Mouse (Mus musculus): Measurements from ENCODE around the gene Svs6. TPM values are rescaled to one million over a fixed set of nuclear protein-coding genes. Genes with fewer than 3 reads are reported as not detected.
"Not testable (repeated sequence)": the region's sequence is repeated elsewhere in the genome, so short reads cannot be mapped to it uniquely, and the experiment has no call there.

Gene Svs6
- not detected in 2 replicates for polyA plus RNA-seq (2012; rRNA removed)

DNA sequence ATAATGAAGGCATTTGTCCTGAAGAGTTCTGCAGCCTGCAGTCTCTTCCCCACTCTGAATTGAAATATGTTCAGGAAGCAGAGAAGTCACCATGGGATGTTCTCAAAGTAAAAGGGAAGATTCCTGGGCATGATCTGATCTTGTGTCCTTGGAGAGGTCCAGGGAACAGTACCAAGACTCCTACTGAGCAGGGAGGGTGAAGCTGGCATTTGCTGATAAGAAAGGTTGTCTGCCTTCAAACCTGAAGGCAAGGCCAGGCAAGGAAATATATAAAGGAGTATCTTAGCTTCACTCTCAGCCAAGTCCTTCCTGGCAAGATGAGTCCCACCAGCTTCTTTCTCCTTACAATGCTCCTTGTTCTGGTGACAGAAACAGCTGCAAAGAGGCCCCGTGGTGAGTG lies at the start of gene Svs6:
Svs6 (plus strand) TSS at position 301 of the 400 bp plus-strand sequence.
- not testable (repeated sequence) for H3K27me3 ChIP-seq (ENCODE audit: control insufficient read depth, insufficient read depth, low read length); H3K27ac ChIP-seq (ENCODE audit: insufficient read depth, low read depth, low read length); H3K36me3 ChIP-seq (ENCODE audit: control insufficient read depth, insufficient read depth, low read length); H3K4me1 ChIP-seq (ENCODE audit: control insufficient read depth, insufficient read depth, insufficient read length, low read length); H3K4me3 ChIP-seq (ENCODE audit: low read depth, low read length)
- 78% methylated on average over 1 of the region's 1 CpGs for WGBS

DNA sequence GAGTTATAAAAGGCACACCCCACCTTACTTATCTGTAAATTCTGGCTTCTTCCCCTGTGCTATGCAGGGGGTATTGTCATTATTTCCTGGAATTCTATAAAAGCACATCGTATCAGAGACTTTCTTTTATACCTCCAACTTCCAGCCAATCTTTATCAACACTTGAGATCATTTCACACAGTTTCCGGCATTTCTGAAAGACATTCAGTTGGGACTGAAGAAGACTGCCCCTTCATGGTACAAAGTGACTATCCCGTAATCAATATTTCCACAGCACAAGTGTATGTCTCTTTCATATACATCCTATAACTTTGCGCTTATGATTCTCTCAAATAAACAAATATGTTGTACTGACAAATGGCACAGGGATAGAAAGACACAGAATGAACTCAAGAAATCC lies 38.2 kb upstream of the Svs6 start, which contains the start of gene Svs4:
Svs4 (minus strand) TSS at position 101 of the 400 bp plus-strand sequence.
- no peak within 1 kb of the TSS for H3K4me3 ChIP-seq (ENCODE audit: low read depth, low read length)
- TF ChIP-seq POLR2A (IDR thresholded peaks at IDR 0.05; ENCODE audit: low read depth, low read length): no peak
- TF ChIP-seq CTCF (IDR thresholded peaks at IDR 0.05; ENCODE audit: extremely low read depth, insufficient read length, insufficient replicate concordance, low read depth, low read length): no peak

DNA sequence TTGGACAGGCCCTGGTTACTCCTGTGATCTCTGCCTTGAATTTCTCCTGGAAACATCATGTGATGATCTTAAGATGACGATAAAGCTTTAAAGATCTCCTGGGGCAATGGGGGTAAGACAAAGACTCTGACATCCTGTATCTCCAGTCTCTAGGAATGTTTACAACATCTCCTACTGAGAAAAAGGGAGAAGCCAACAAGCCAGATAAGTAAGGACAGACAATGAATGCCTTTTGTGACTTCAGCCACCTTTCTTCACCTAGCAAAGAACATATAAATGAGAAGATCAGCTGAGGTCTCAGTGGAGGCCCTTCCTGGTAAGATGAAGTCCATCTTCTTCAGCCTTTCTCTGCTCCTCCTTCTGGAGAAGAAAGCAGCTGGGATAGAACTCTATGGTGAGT lies 27.6 kb upstream of the Svs6 start, which contains the start of gene Svs3a:
Svs3a (plus strand) TSS at position 301 of the 400 bp plus-strand sequence.
- WGBS: 55% methylated on average over 1 of the region's 1 CpGs

More for the DNA sequence above, 38.2 kb upstream of the Svs6 start, which contains the start of gene Svs4:
- Histone ChIP-seq H3K4me1 (ENCODE audit: control insufficient read depth, insufficient read depth, insufficient read length, low read length) (no peaks in the 10 kb centered on the region), H3K27ac (ENCODE audit: insufficient read depth, low read depth, low read length) (no peak within 1 kb of the TSS), H3K27me3 (ENCODE audit: control insufficient read depth, insufficient read depth, low read length) (no peaks in the 10 kb centered on the region), H3K36me3 (ENCODE audit: control insufficient read depth, insufficient read depth, low read length) (no peaks in the 10 kb centered on the region)
- WGBS: 90% methylated on average over 4 of the region's 4 CpGs

DNA sequence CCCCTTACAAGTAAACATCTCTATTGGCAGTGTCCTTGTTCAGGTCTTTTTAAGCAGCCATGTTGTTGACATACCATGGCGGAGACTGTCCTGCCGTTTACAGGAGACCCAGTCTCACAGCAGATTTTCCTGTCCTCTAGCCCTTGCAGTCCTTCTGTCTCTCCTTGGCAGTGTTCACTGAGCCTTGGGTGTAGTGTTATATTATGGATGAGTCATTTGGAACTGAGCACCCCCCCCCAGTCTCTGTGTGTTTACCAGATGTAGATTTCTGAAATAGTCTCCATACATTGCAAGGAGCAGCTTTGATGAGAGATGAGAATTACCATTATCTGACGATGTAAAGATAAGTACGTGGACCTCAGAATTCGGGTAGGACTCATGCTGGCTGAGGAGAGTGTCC lies 4.0 kb upstream of the Svs6 start:
- no peaks in the 10 kb centered on the region for H3K4me1 ChIP-seq (ENCODE audit: control insufficient read depth, insufficient read depth, insufficient read length, low read length)
- no peaks in the 10 kb centered on the region for H3K36me3 ChIP-seq (ENCODE audit: control insufficient read depth, insufficient read depth, low read length)
- WGBS: 74% methylated on average over 5 of the region's 5 CpGs
- no peaks in the 10 kb centered on the region for H3K27me3 ChIP-seq (ENCODE audit: control insufficient read depth, insufficient read depth, low read length)
- no peak overlapping the region for H3K4me3 ChIP-seq (ENCODE audit: low read depth, low read length)
- no peak for TF ChIP-seq POLR2A (IDR thresholded peaks at IDR 0.05; ENCODE audit: low read depth, low read length)
- TF ChIP-seq CTCF (IDR thresholded peaks at IDR 0.05; ENCODE audit: extremely low read depth, insufficient read length, insufficient replicate concordance, low read depth, low read length): no peak
- H3K27ac ChIP-seq (ENCODE audit: insufficient read depth, low read depth, low read length): no peak overlapping the region

More for the DNA sequence above, 27.6 kb upstream of the Svs6 start, which contains the start of gene Svs3a:
- H3K36me3 ChIP-seq (ENCODE audit: control insufficient read depth, insufficient read depth, low read length); H3K27ac ChIP-seq (ENCODE audit: insufficient read depth, low read depth, low read length); H3K4me1 ChIP-seq (ENCODE audit: control insufficient read depth, insufficient read depth, insufficient read length, low read length); H3K27me3 ChIP-seq (ENCODE audit: control insufficient read depth, insufficient read depth, low read length); H3K4me3 ChIP-seq (ENCODE audit: low read depth, low read length): not testable (repeated sequence)

DNA sequence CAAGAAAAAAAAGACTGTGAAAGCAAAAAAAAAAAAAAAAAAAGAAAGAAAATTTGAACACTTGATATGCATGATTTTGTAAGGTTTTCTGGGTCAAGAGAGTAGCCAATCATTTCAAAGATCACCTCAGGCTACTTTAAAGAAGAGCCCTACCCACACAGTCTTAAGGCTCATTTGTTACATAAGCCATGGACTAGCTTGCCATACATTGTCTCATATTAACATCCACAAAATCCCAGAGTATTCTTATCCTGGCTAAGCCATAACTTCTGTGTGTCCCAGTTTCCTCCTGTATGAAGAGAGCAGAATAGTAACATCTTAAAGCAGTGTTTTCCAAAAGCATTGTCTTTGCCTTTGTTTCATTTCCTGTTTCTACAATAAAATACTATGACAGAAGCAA lies 1.1 kb upstream of the Svs6 start:
- H3K27me3 ChIP-seq (ENCODE audit: control insufficient read depth, insufficient read depth, low read length); H3K27ac ChIP-seq (ENCODE audit: insufficient read depth, low read depth, low read length); H3K4me1 ChIP-seq (ENCODE audit: control insufficient read depth, insufficient read depth, insufficient read length, low read length); H3K4me3 ChIP-seq (ENCODE audit: low read depth, low read length); H3K36me3 ChIP-seq (ENCODE audit: control insufficient read depth, insufficient read depth, low read length): not testable (repeated sequence)

DNA sequence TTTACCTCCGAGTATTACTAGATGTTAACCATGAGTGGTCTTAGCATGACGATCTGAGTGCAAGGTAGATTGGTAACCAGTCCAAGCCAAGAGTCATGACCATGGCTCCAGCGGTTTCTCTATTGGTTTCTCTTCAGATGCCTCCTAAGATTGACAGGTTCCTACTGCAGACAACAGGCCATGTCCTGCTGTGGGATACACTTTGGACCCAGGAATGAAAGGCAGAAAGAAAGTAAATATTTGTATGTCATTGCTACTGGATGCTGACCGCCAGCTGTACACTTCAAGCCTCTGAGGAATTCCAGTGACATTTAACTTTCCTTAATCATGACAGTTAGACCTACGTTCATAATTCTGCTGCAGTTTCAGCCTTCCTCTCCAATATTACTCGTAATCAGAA lies 4.4 kb downstream of the Svs6 start:
- Histone ChIP-seq H3K4me3 (ENCODE audit: low read depth, low read length) (no peak overlapping the region), H3K27me3 (ENCODE audit: control insufficient read depth, insufficient read depth, low read length) (no peaks in the 10 kb centered on the region), H3K4me1 (ENCODE audit: control insufficient read depth, insufficient read depth, insufficient read length, low read length) (no peaks in the 10 kb centered on the region), H3K36me3 (ENCODE audit: control insufficient read depth, insufficient read depth, low read length) (no peaks in the 10 kb centered on the region), H3K27ac (ENCODE audit: insufficient read depth, low read depth, low read length) (no peak overlapping the region)
- TF ChIP-seq CTCF (IDR thresholded peaks at IDR 0.05; ENCODE audit: extremely low read depth, insufficient read length, insufficient replicate concordance, low read depth, low read length): no peak
- TF ChIP-seq POLR2A (IDR thresholded peaks at IDR 0.05; ENCODE audit: low read depth, low read length): no peak
- WGBS: 68% methylated on average over 6 of the region's 6 CpGs

DNA sequence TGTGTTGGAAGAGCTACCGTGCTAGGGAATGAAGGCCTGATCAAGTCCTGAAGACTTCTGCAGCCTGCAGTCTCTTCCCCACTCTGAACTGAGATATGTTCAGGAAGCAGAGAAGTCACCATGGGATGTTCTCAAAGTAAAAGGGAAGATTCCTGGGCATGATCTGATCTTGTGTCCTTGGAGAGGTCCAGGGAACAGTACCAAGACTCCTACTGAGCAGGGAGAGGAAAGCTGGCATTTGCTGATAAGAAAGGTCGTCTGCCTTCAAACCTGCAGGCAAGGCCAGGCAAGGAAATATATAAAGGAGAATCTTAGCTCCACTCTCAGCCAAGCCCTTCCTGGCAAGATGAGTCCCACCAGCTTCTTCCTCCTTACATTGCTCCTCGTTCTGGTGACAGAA lies 15.9 kb downstream of the Svs6 start, which contains the start of gene Svs5:
Svs5 (plus strand) TSS at position 301 of the 400 bp plus-strand sequence.
- not testable (repeated sequence) for H3K4me1 ChIP-seq (ENCODE audit: control insufficient read depth, insufficient read depth, insufficient read length, low read length); H3K27ac ChIP-seq (ENCODE audit: insufficient read depth, low read depth, low read length); H3K4me3 ChIP-seq (ENCODE audit: low read depth, low read length); H3K36me3 ChIP-seq (ENCODE audit: control insufficient read depth, insufficient read depth, low read length); H3K27me3 ChIP-seq (ENCODE audit: control insufficient read depth, insufficient read depth, low read length)
- WGBS: 55% methylated on average over 3 of the region's 3 CpGs

DNA sequence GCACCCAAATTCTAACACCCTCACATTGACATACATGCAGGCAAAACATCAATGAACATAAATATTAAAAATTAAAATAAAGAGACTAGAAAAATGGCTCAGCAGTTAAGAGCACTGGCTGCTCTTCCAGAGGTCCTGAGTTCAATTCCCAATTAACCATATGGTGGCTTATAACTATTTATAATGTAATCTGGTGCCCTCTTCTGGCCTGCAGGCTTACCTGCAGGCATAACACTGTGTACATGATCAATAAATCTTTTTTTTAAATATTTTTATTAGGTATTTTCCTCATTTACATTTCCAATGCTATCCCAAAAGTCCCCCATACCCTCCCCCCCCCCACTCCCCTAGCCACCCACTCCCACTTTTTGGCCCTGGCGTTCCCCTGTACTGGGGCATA lies 27.2 kb downstream of the Svs6 start:
- not testable (repeated sequence) for H3K4me1 ChIP-seq (ENCODE audit: control insufficient read depth, insufficient read depth, insufficient read length, low read length); H3K4me3 ChIP-seq (ENCODE audit: low read depth, low read length); H3K36me3 ChIP-seq (ENCODE audit: control insufficient read depth, insufficient read depth, low read length); H3K27me3 ChIP-seq (ENCODE audit: control insufficient read depth, insufficient read depth, low read length); H3K27ac ChIP-seq (ENCODE audit: insufficient read depth, low read depth, low read length)
- WGBS: 88% methylated on average over 1 of the region's 1 CpGs

DNA sequence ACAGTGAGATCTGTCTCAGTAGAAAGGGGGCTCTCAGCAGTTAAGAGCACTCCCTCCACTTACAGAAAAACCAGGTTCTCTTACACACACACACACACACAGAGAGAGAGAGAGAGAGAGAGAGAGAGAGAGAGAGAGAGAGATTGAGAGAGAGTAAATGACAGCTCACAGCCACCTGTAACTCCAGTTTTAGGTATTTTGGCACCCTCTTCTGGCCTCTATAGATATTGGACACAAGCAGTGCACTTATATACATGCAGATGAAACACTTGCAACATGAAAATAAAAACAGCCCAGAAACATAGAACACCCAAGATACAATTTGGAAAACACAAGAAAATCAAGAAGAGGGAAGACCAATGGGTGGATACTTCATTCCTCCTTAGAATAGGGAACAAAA lies 31.1 kb downstream of the Svs6 start:
- not testable (repeated sequence) for H3K4me1 ChIP-seq (ENCODE audit: control insufficient read depth, insufficient read depth, insufficient read length, low read length); H3K27me3 ChIP-seq (ENCODE audit: control insufficient read depth, insufficient read depth, low read length); H3K36me3 ChIP-seq (ENCODE audit: control insufficient read depth, insufficient read depth, low read length)

More for the DNA sequence above, 31.1 kb downstream of the Svs6 start:
- H3K27ac ChIP-seq (ENCODE audit: insufficient read depth, low read depth, low read length); H3K4me3 ChIP-seq (ENCODE audit: low read depth, low read length): not testable (repeated sequence)
